Mouse (Mus musculus): Measurements from ENCODE around the gene Cherp.

The Cherp gene

GRCm38 (mm10) chr8:72485456-72486199, 10.6 kb upstream of the Cherp start:
- in situ Hi-C loops (cut with MboI, MseI): no loop called here

- in situ Hi-C loops (cut with MboI, MseI): loop anchor here (5.0 to 10.0 kb wide), 2 partner anchors 172 to 306 kb away; partner anchors contain the start of gene Rab8a
These were observed 4.3 kb downstream of the Cherp start for GRCm38 (mm10) chr8:72470684-72471083.

- in situ Hi-C loops (cut with MboI, MseI): loop anchor here (5.0 to 10.0 kb wide), 2 partner anchors 172 to 305 kb away; partner anchors contain the start of gene Rab8a
These were observed 5.0 kb downstream of the Cherp start for GRCm38 (mm10) chr8:72469984-72470383.

- in situ Hi-C loops (cut with MboI, MseI): no loop called here
These were observed 5.8 kb downstream of the Cherp start for GRCm38 (mm10) chr8:72469243-72469642.

- in situ Hi-C loops (cut with MboI, MseI): no loop called here
These were observed 10.8 kb downstream of the Cherp start for GRCm38 (mm10) chr8:72464211-72464610.

GRCm38 (mm10) chr8:72459881-72460533, 15.0 kb downstream of the Cherp start:
- in situ Hi-C loops (cut with MboI, MseI): no loop called here

- in situ Hi-C loops (cut with MboI, MseI): no loop called here
These were observed 16.6 kb downstream of the Cherp start for GRCm38 (mm10) chr8:72458457-72458856.

GRCm38 (mm10) chr8:72457806-72458205, 17.2 kb downstream of the Cherp start:
- in situ Hi-C loops (cut with MboI, MseI): no loop called here

GRCm38 (mm10) chr8:72455317-72455716, 19.7 kb downstream of the Cherp start:
- in situ Hi-C loops (cut with MboI, MseI): no loop called here

- in situ Hi-C loops (cut with MboI, MseI): no loop called here
These were observed 21.1 kb downstream of the Cherp start for GRCm38 (mm10) chr8:72453904-72454303.

GRCm38 (mm10) chr8:72451516-72451915, 23.5 kb downstream of the Cherp start:
- in situ Hi-C loops (cut with MboI, MseI): no loop called here

GRCm38 (mm10) chr8:72445071-72445470, 30.0 kb downstream of the Cherp start:
- in situ Hi-C loops (cut with MboI, MseI): no loop called here

GRCm38 (mm10) chr8:72443994-72444350, 31.1 kb downstream of the Cherp start:
- in situ Hi-C loops (cut with MboI, MseI): no loop called here

GRCm38 (mm10) chr8:72443338-72443993, 31.6 kb downstream of the Cherp start, which contains the start of the genes Calr3 and 1700030K09Rik:
TSS of gene Calr3 (minus strand) at chr8:72443870.
TSS of gene 1700030K09Rik (plus strand) at chr8:72443880.
- in situ Hi-C loops (cut with MboI, MseI): no loop called here

GRCm38 (mm10) chr8:72438248-72439015, 36.6 kb downstream of the Cherp start:
- in situ Hi-C loops (cut with MboI, MseI): no loop called here

GRCm38 (mm10) chr8:72434952-72435351, 40.1 kb downstream of the Cherp start:
- in situ Hi-C loops (cut with MboI, MseI): no loop called here

- in situ Hi-C loops (cut with MboI, MseI): no loop called here
These were observed 45.4 kb downstream of the Cherp start for GRCm38 (mm10) chr8:72429676-72430075.

GRCm38 (mm10) chr8:72422926-72423325, 52.1 kb downstream of the Cherp start:
- in situ Hi-C loops (cut with MboI, MseI): loop anchor here (25.0 kb wide), 1 partner anchor 589 kb away; no protein-coding TSS in a partner anchor

- in situ Hi-C loops (cut with MboI, MseI): loop anchor here (25.0 kb wide), 1 partner anchor 591 kb away; no protein-coding TSS in a partner anchor
These were observed 53.4 kb downstream of the Cherp start, which contains the start of gene Eps15l1 for GRCm38 (mm10) chr8:72421362-72422335. TSS of gene Eps15l1 (minus strand) at chr8:72421460.
